Mouse (Mus musculus) limb, embryonic 15.5 days (tissue): Measurements from ENCODE around the gene Rabep2. TPM values are rescaled to one million over a fixed set of nuclear protein-coding genes. Genes with fewer than 3 reads are reported as not detected.
"Not testable (repeated sequence)": the region's sequence is repeated elsewhere in the genome, so short reads cannot be mapped to it uniquely, and the experiment has no call there.

ENCODE experiments used
- ATAC-seq: fragments of 200-750 bp; cut with Nextera tagmentation; 2 replicates; pipeline ENCODE4 v1.8.0; 2017; ENCODE audit warnings: low read depth, moderate TSS enrichment; ENCODE audit not compliant: insufficient number of reproducible peaks, low FRiP score, low TSS enrichment
- H3K27ac ChIP-seq: fragments of 300-500 bp; sonication (generic); 2 replicates; pipeline ENCODE4 v1.5.1; 2015; ENCODE audit warnings: moderate library complexity, mild to moderate bottlenecking, inconsistent platforms
- H3K27me3 ChIP-seq: fragments of 300-500 bp; sonication (generic); 2 replicates; pipeline ENCODE4 v1.6.1; 2015; ENCODE audit warnings: inconsistent platforms
- H3K36me3 ChIP-seq: fragments of 300-500 bp; sonication (generic); 2 replicates; pipeline ENCODE4 v1.6.1; 2015; ENCODE audit warnings: inconsistent platforms
- H3K4me1 ChIP-seq: fragments of 300-500 bp; sonication (generic); 2 replicates; pipeline ENCODE4 v1.6.1; 2015; ENCODE audit warnings: inconsistent platforms
- H3K4me2 ChIP-seq: fragments of 300-500 bp; sonication (generic); 2 replicates; pipeline ENCODE4 v1.6.1; 2015; ENCODE audit warnings: mild to moderate bottlenecking, inconsistent platforms
- H3K4me3 ChIP-seq: fragments of 300-500 bp; sonication (generic); 2 replicates; pipeline ENCODE4 v1.5.1; 2015; ENCODE audit warnings: mild to moderate bottlenecking, inconsistent platforms
- H3K9ac ChIP-seq: fragments of 300-500 bp; sonication (generic); 2 replicates; pipeline ENCODE4 v1.6.1; 2015; ENCODE audit warnings: inconsistent platforms
- H3K9me3 ChIP-seq: fragments of 300-500 bp; sonication (generic); 2 replicates; pipeline ENCODE4 v1.6.1; 2016; ENCODE audit warnings: inconsistent platforms
- WGBS: fragments of 180-500 bp; shearing (Covaris S2); methylation state at CpG from one replicate; pipeline ENCODE4 v1.1.7; 2015; 5-methylcytosine and 5-hydroxymethylcytosine counted together
- polyA plus RNA-seq: library from polyadenylated mRNA; unstranded; fragments of >200 nt; fragmentation: Nextera tagmentation; extraction: Ambion mirVana; gene quantifications from 2 replicates; pipeline ENCODE4 v1.2.1, GENCODE M21; 2015

Rabep2 gene
- 39.3 and 39.4 TPM in 2 replicates for polyA plus RNA-seq

GRCm38 (mm10) chr7:126428631-126429502, at the start of gene Rabep2:
TSS of gene Rabep2 (plus strand) at chr7:126428759.
- ATAC-seq = peak; percentile 92
- Histone ChIP-seq H3K4me2 (peak within 1 kb of the TSS; percentile 82), H3K27me3 (no peaks in the 10 kb centered on the region), H3K9me3 (no peaks in the 10 kb centered on the region), H3K27ac (peak within 1 kb of the TSS; percentile 98), H3K4me1 (peaks cover 19% of the 10 kb centered on the region), H3K9ac (peak within 1 kb of the TSS; percentile 87), H3K36me3 (peaks cover 19% of the 10 kb centered on the region), H3K4me3 (peak within 1 kb of the TSS; percentile 75)
- WGBS = under 1% methylated on average over 82 of the region's 82 CpGs

- Histone ChIP-seq H3K27ac (no peak overlapping the region), H3K4me3 (no peak overlapping the region), H3K4me2 (no peak overlapping the region), H3K9ac (no peak overlapping the region), H3K9me3 (no peaks in the 10 kb centered on the region), H3K27me3 (no peaks in the 10 kb centered on the region), H3K36me3 (peaks cover 39% of the 10 kb centered on the region), H3K4me1 (no peaks in the 10 kb centered on the region)
- ATAC-seq = no peak
- WGBS = 88% methylated on average over 5 of the region's 5 CpGs
Measured at GRCm38 (mm10) chr7:126383565-126383964, 45.0 kb upstream of the Rabep2 start.

GRCm38 (mm10) chr7:126388185-126388584, 40.4 kb upstream of the Rabep2 start:
- Histone ChIP-seq H3K36me3 (peaks cover 61% of the 10 kb centered on the region), H3K9me3 (no peaks in the 10 kb centered on the region), H3K4me1 (no peaks in the 10 kb centered on the region), H3K27me3 (no peaks in the 10 kb centered on the region), H3K4me3 (no peak overlapping the region), H3K9ac (no peak overlapping the region), H3K4me2 (no peak overlapping the region), H3K27ac (no peak overlapping the region)
- no peak for ATAC-seq
- WGBS = 94% methylated on average over 1 of the region's 1 CpGs

- H3K9ac ChIP-seq, H3K4me3 ChIP-seq, H3K27ac ChIP-seq, H3K9me3 ChIP-seq, ATAC-seq, H3K27me3 ChIP-seq, H3K4me2 ChIP-seq, H3K4me1 ChIP-seq: not testable (repeated sequence)
- H3K36me3 ChIP-seq = peaks cover 32% of the 10 kb centered on the region
- WGBS = 89% methylated on average over 7 of the region's 7 CpGs
Measured at GRCm38 (mm10) chr7:126392086-126392884, 36.3 kb upstream of the Rabep2 start.

GRCm38 (mm10) chr7:126396298-126397119, 32.0 kb upstream of the Rabep2 start, which contains the start of gene Nfatc2ip:
TSS of gene Nfatc2ip (minus strand) at chr7:126396737.
- Histone ChIP-seq H3K4me1 (peaks cover 4% of the 10 kb centered on the region), H3K4me2 (peak within 1 kb of the TSS; percentile 83), H3K36me3 (peaks cover 3% of the 10 kb centered on the region; the same call in 1 of the 2 replicates), H3K9me3 (no peaks in the 10 kb centered on the region), H3K4me3 (peak within 1 kb of the TSS; percentile 97), H3K27me3 (no peaks in the 10 kb centered on the region), H3K27ac (no peak within 1 kb of the TSS), H3K9ac (peak within 1 kb of the TSS; percentile 72)
- ATAC-seq = peak; percentile 100
- under 1% methylated on average over 59 of the region's 59 CpGs for WGBS

- Histone ChIP-seq H3K36me3 (no peaks in the 10 kb centered on the region), H3K4me3 (peak overlapping the region; percentile 19; the same call in 1 of the 2 replicates)
Measured at GRCm38 (mm10) chr7:126397221-126397620, 31.3 kb upstream of the Rabep2 start.

GRCm38 (mm10) chr7:126397822-126398221, 30.7 kb upstream of the Rabep2 start:
- no peak overlapping the region for H3K9ac ChIP-seq
- 93% methylated on average over 4 of the region's 4 CpGs for WGBS
- H3K36me3 ChIP-seq = no peaks in the 10 kb centered on the region
- H3K4me1 ChIP-seq = peaks cover 4% of the 10 kb centered on the region
- H3K27me3 ChIP-seq = no peaks in the 10 kb centered on the region
- ATAC-seq = no peak
- H3K27ac ChIP-seq = no peak overlapping the region
- H3K4me2 ChIP-seq = no peak overlapping the region
- no peaks in the 10 kb centered on the region for H3K9me3 ChIP-seq
- no peak overlapping the region for H3K4me3 ChIP-seq

More at GRCm38 (mm10) chr7:126397221-126397620, 31.3 kb upstream of the Rabep2 start:
- Histone ChIP-seq H3K4me1 (peaks cover 4% of the 10 kb centered on the region), H3K27me3 (no peaks in the 10 kb centered on the region), H3K4me2 (peak overlapping the region; percentile 33; the same call in 1 of the 2 replicates), H3K9me3 (no peaks in the 10 kb centered on the region), H3K9ac (no peak overlapping the region), H3K27ac (no peak overlapping the region)
- no peak for ATAC-seq
- WGBS = 57% methylated on average over 6 of the region's 6 CpGs

- no peak for ATAC-seq
- 7% methylated on average over 5 of the region's 5 CpGs for WGBS
- no peaks in the 10 kb centered on the region for H3K36me3 ChIP-seq
Measured at GRCm38 (mm10) chr7:126399548-126399947, 29.0 kb upstream of the Rabep2 start.

GRCm38 (mm10) chr7:126402518-126402917, 26.0 kb upstream of the Rabep2 start:
- H3K27me3 ChIP-seq, ATAC-seq, H3K4me1 ChIP-seq, H3K9ac ChIP-seq, H3K36me3 ChIP-seq, H3K9me3 ChIP-seq, H3K4me2 ChIP-seq, H3K4me3 ChIP-seq, H3K27ac ChIP-seq: not testable (repeated sequence)
- WGBS = 73% methylated on average over 8 of the region's 8 CpGs

More at GRCm38 (mm10) chr7:126399548-126399947, 29.0 kb upstream of the Rabep2 start:
- Histone ChIP-seq H3K27me3 (no peaks in the 10 kb centered on the region), H3K9ac (no peak overlapping the region), H3K27ac (no peak overlapping the region), H3K4me1 (peaks cover 4% of the 10 kb centered on the region), H3K9me3 (no peaks in the 10 kb centered on the region), H3K4me2 (no peak overlapping the region), H3K4me3 (no peak overlapping the region)

- Histone ChIP-seq H3K9me3 (no peaks in the 10 kb centered on the region), H3K4me2 (no peak overlapping the region), H3K36me3 (no peaks in the 10 kb centered on the region), H3K27ac (no peak overlapping the region), H3K4me1 (no peaks in the 10 kb centered on the region), H3K27me3 (no peaks in the 10 kb centered on the region), H3K9ac (no peak overlapping the region), H3K4me3 (no peak overlapping the region)
- ATAC-seq = no peak
- 77% methylated on average over 2 of the region's 2 CpGs for WGBS
Measured at GRCm38 (mm10) chr7:126408686-126409085, 19.9 kb upstream of the Rabep2 start.

GRCm38 (mm10) chr7:126411061-126411460, 17.5 kb upstream of the Rabep2 start:
- Histone ChIP-seq H3K9ac (no peak overlapping the region), H3K9me3 (no peaks in the 10 kb centered on the region), H3K4me1 (no peaks in the 10 kb centered on the region), H3K27me3 (no peaks in the 10 kb centered on the region), H3K4me3 (no peak overlapping the region), H3K4me2 (no peak overlapping the region), H3K36me3 (no peaks in the 10 kb centered on the region), H3K27ac (no peak overlapping the region)
- WGBS = 88% methylated on average over 4 of the region's 4 CpGs
- ATAC-seq = no peak
